ENCODE assay signal across 9 mouse cellular contexts in genomic region chr6:14504171-14504570, GRCm38 (mm10).
DNase-seq lines count a peak whose midpoint lies in the region; ATAC-seq and TF ChIP-seq lines count a peak whose summit lies in the region.
"Had no signal": no experiment of that assay in that cellular context is flagged by ENCODE, and none has a peak within 500 bp of the region (broad histone marks: within the 10 kb centered on the region; RNA-seq: fewer than 3 reads in every experiment).

No protein-coding gene starts in this region.

- H3K4me3 ChIP-seq in limb, embryonic 11.5 days (ENCODE audit: low read depth, low read length) = no peak overlapping the region
- no peak overlapping the region for H3K4me3 ChIP-seq in limb, embryonic 10.5 days
- H3K4me3 ChIP-seq in kidney, postnatal 0 days (replicated peaks; ENCODE audit: low read depth, low read length) = no peak overlapping the region
- no peak overlapping the region for H3K4me3 ChIP-seq in stomach, embryonic 15.5 days (replicated peaks)
- H3K4me3 ChIP-seq: limb, embryonic 12.5 days had no signal

- H3K36me3 ChIP-seq in limb, embryonic 11.5 days (ENCODE audit: control insufficient read depth, insufficient read depth, low read length) = no peaks in the 10 kb centered on the region
- H3K36me3 ChIP-seq in limb, embryonic 10.5 days = no peaks in the 10 kb centered on the region
- no peaks in the 10 kb centered on the region for H3K36me3 ChIP-seq in kidney, postnatal 0 days (ENCODE audit: insufficient read depth, low read length)
- H3K36me3 ChIP-seq in stomach, embryonic 15.5 days = no peaks in the 10 kb centered on the region
- H3K36me3 ChIP-seq: limb, embryonic 12.5 days had no signal

- no peak overlapping the region for H3K27ac ChIP-seq in limb, embryonic 11.5 days (replicated peaks; ENCODE audit: low read depth, low read length)
- H3K27ac ChIP-seq in limb, embryonic 10.5 days = no peak overlapping the region
- no peak overlapping the region for H3K27ac ChIP-seq in kidney, postnatal 0 days
- H3K27ac ChIP-seq in stomach, embryonic 15.5 days = no peak overlapping the region
- H3K27ac ChIP-seq: limb, embryonic 12.5 days had no signal

- peak; percentile 42 for DNase-seq in limb, embryonic 11.5 days (ENCODE audit: low spot score)
- DNase-seq in limb, embryonic 10.5 days (ENCODE audit: low spot score) = no peak
- DNase-seq in adrenal gland, postnatal 10 days = peak; percentile 39
- DNase-seq in embryo, embryonic 10.5 days (ENCODE audit: low spot score) = peak; percentile 67
- DNase-seq in kidney, postnatal 0 days (ENCODE audit: low spot score) = peak; percentile 76
- peak; percentile 20 for DNase-seq in lung, postnatal 14 days
- DNase-seq in c-Kit-positive CD71-positive TER-119-positive erythroid progenitor cells, embryonic 14.5 days (ENCODE audit: low spot score) = no peak

- 84% methylated on average over 1 of the region's 1 CpGs for WGBS in limb, embryonic 11.5 days
- 80% methylated on average over 1 of the region's 1 CpGs for WGBS in limb, embryonic 10.5 days
- 54% methylated on average over 1 of the region's 1 CpGs for WGBS in kidney, postnatal 0 days
- 30% methylated on average over 1 of the region's 1 CpGs for WGBS in stomach, embryonic 15.5 days

- H3K27me3 ChIP-seq in limb, embryonic 11.5 days (ENCODE audit: control insufficient read depth, insufficient read depth, low read length) = no peaks in the 10 kb centered on the region
- no peaks in the 10 kb centered on the region for H3K27me3 ChIP-seq in limb, embryonic 10.5 days (ENCODE audit: low read depth, poor library complexity, severe bottlenecking)
- no peaks in the 10 kb centered on the region for H3K27me3 ChIP-seq in kidney, postnatal 0 days (ENCODE audit: insufficient read depth, low read length)
- H3K27me3 ChIP-seq in stomach, embryonic 15.5 days (replicated peaks) = no peaks in the 10 kb centered on the region
- H3K27me3 ChIP-seq: limb, embryonic 12.5 days had no signal

- H3K4me2 ChIP-seq in limb, embryonic 11.5 days (ENCODE audit: low read depth, severe bottlenecking) = no peak overlapping the region
- no peak overlapping the region for H3K4me2 ChIP-seq in kidney, postnatal 0 days (ENCODE audit: low read length)
- H3K4me2 ChIP-seq in stomach, embryonic 15.5 days = no peak overlapping the region
- H3K4me2 ChIP-seq: limb, embryonic 12.5 days had no signal

- no peaks in the 10 kb centered on the region for H3K4me1 ChIP-seq in limb, embryonic 11.5 days (ENCODE audit: control insufficient read depth, insufficient read depth, low read length)
- no peaks in the 10 kb centered on the region for H3K4me1 ChIP-seq in limb, embryonic 10.5 days
- no peaks in the 10 kb centered on the region for H3K4me1 ChIP-seq in kidney, postnatal 0 days (replicated peaks; ENCODE audit: insufficient read depth, low read length)
- H3K4me1 ChIP-seq in stomach, embryonic 15.5 days = no peaks in the 10 kb centered on the region
- H3K4me1 ChIP-seq: limb, embryonic 12.5 days had no signal

- ATAC-seq in limb, embryonic 11.5 days (ENCODE audit: insufficient number of reproducible peaks, low FRiP score, low TSS enrichment, low read depth) = no peak
- ATAC-seq in kidney, postnatal 0 days (replicated peaks; ENCODE audit: low FRiP score, low read depth) = no peak
- ATAC-seq in stomach, embryonic 15.5 days (ENCODE audit: insufficient read depth, low FRiP score, low read depth) = peak; percentile 50; the same call in 1 of the 2 replicates

- no peaks in the 10 kb centered on the region for H3K9me3 ChIP-seq in limb, embryonic 11.5 days (ENCODE audit: control insufficient read depth, low read length)
- H3K9me3 ChIP-seq in limb, embryonic 10.5 days (replicated peaks) = no peaks in the 10 kb centered on the region
- no peaks in the 10 kb centered on the region for H3K9me3 ChIP-seq in kidney, postnatal 0 days (replicated peaks; ENCODE audit: low read length)
- H3K9me3 ChIP-seq in stomach, embryonic 15.5 days = no peaks in the 10 kb centered on the region
- H3K9me3 ChIP-seq: limb, embryonic 12.5 days had no signal

- TF ChIP-seq CTCF in kidney, postnatal 0 days (IDR thresholded peaks at IDR 0.05; ENCODE audit: low read depth) = peak; percentile 81

- H3K9ac ChIP-seq in limb, embryonic 11.5 days (ENCODE audit: low read length) = no peak overlapping the region
- H3K9ac ChIP-seq in kidney, postnatal 0 days (ENCODE audit: low read depth, low read length) = no peak overlapping the region
- no peak overlapping the region for H3K9ac ChIP-seq in stomach, embryonic 15.5 days
- H3K9ac ChIP-seq: limb, embryonic 12.5 days had no signal

Comparison
In these comparisons a context has a peak if more than half of its experiments do, and no peak if none do; other contexts are left out.
1. DNase-seq: peak in limb, embryonic 11.5 days (single experiment), adrenal gland, postnatal 10 days (single experiment), embryo, embryonic 10.5 days (single experiment), kidney, postnatal 0 days (single experiment) and lung, postnatal 14 days (single experiment); none in limb, embryonic 10.5 days (single experiment) and c-Kit-positive CD71-positive TER-119-positive erythroid progenitor cells, embryonic 14.5 days (single experiment).